Mouse (Mus musculus) olfactory bulb, adult 2 months (tissue): ENCODE results near the gene Cxcl9.

Experiments
- CTCF ChIP-seq: fragments of 200-500 bp; IDR thresholded peaks from 2 replicates; pipeline ENCODE4 v1.5.1; 2012; ENCODE audit warnings: low read depth, mild to moderate bottlenecking, low read length, moderate library complexity; ENCODE audit not compliant: insufficient read depth
- POLR2A ChIP-seq: fragments of 200-500 bp; IDR thresholded peaks from 2 replicates; pipeline ENCODE4 v1.6.1; 2012; ENCODE audit warnings: mild to moderate bottlenecking, low read depth, low read length, moderate library complexity; ENCODE audit not compliant: insufficient read depth

- TF ChIP-seq POLR2A (no peak), CTCF (no peak)
Observed at GRCm38 (mm10) chr5:92283107-92283506, 44.8 kb downstream of the Cxcl9 start.
